Mouse (Mus musculus) CH12F3 (cell line): ENCODE data around the gene Dnase1l1.

Experiments used
- in situ Hi-C: fragments of 300-500 bp; cut with MboI; formaldehyde crosslinking; loops from 2 replicates; pipeline ENCODE4 v1.14.3; 2020; ENCODE audit warnings: low sequenced_read_pairs

The Dnase1l1 gene

GRCm38 (mm10) chrX:74281732-74282394 is at the start of gene Dnase1l1, which contains the start of gene Taz:
Gene Dnase1l1, minus strand, starts transcription at chrX:74282337.
Gene Taz, plus strand, starts transcription at chrX:74281912.
- in situ Hi-C loops = no loop called here

GRCm38 (mm10) chrX:74330166-74330930 is 48.2 kb upstream of the Dnase1l1 start:
- in situ Hi-C loops = no loop called here

- in situ Hi-C loops = no loop called here
These were observed 47.1 kb upstream of the Dnase1l1 start for GRCm38 (mm10) chrX:74329215-74329671.

GRCm38 (mm10) chrX:74328725-74329161 is 46.6 kb upstream of the Dnase1l1 start, which contains the start of gene Plxna3:
Gene Plxna3, plus strand, starts transcription at chrX:74329066.
- in situ Hi-C loops = no loop called here

GRCm38 (mm10) chrX:74312540-74313464 is 30.7 kb upstream of the Dnase1l1 start, which contains the start of gene Fam50a:
Gene Fam50a, plus strand, starts transcription at chrX:74313033.
- in situ Hi-C loops = no loop called here

- in situ Hi-C loops = no loop called here
These were observed 22.9 kb upstream of the Dnase1l1 start, which contains the start of gene Gdi1 for GRCm38 (mm10) chrX:74304867-74305700. Gene Gdi1, plus strand, starts transcription at chrX:74304998.

GRCm38 (mm10) chrX:74299721-74300120 is 17.6 kb upstream of the Dnase1l1 start:
- in situ Hi-C loops = no loop called here

GRCm38 (mm10) chrX:74298348-74298747 is 16.2 kb upstream of the Dnase1l1 start:
- in situ Hi-C loops = no loop called here

- in situ Hi-C loops = no loop called here
These were observed 14.7 kb upstream of the Dnase1l1 start, which contains the start of gene Atp6ap1 for GRCm38 (mm10) chrX:74296538-74297448. Gene Atp6ap1, plus strand, starts transcription at chrX:74297097.

- in situ Hi-C loops = no loop called here
These were observed 11.3 kb upstream of the Dnase1l1 start for GRCm38 (mm10) chrX:74293431-74293830.

GRCm38 (mm10) chrX:74283092-74283437 is 928 bp upstream of the Dnase1l1 start:
- in situ Hi-C loops = no loop called here

- in situ Hi-C loops = no loop called here
These were observed 406 bp upstream of the Dnase1l1 start for GRCm38 (mm10) chrX:74282395-74283091.

- in situ Hi-C loops = no loop called here
These were observed 951 bp downstream of the Dnase1l1 start for GRCm38 (mm10) chrX:74281041-74281731.

GRCm38 (mm10) chrX:74277916-74278315 is 4.2 kb downstream of the Dnase1l1 start:
- in situ Hi-C loops = no loop called here

GRCm38 (mm10) chrX:74273422-74274322 is 8.5 kb downstream of the Dnase1l1 start:
- in situ Hi-C loops = no loop called here

- in situ Hi-C loops = no loop called here
These were observed 11.1 kb downstream of the Dnase1l1 start for GRCm38 (mm10) chrX:74270902-74271551.
